Mouse (Mus musculus) forebrain, embryonic 11.5 days (tissue): Measurements from ENCODE around the gene Cryba4. TPM values are rescaled to one million over a fixed set of nuclear protein-coding genes. Genes with fewer than 3 reads are reported as not detected.

Experiments
- ATAC-seq: fragments of 200-750 bp; cut with Nextera tagmentation; replicated peaks from 2 replicates; pipeline ENCODE4 v1.8.0; 2017; ENCODE audit warnings: moderate TSS enrichment; ENCODE audit not compliant: low FRiP score
- DNase-seq: peaks from one replicate; pipeline ENCODE4 v3.0.0-alpha.2; 2017; ENCODE audit warnings: low spot score
- H3K27ac ChIP-seq: fragments of 300-500 bp; sonication (generic); 2 replicates; pipeline ENCODE4 v1.5.1; 2014; ENCODE audit warnings: low read depth, low read length
- H3K27me3 ChIP-seq: fragments of 300-500 bp; sonication (generic); 2 replicates; pipeline ENCODE4 v1.6.1; 2014; ENCODE audit warnings: mild to moderate bottlenecking, low read length, mixed read lengths; ENCODE audit not compliant: control insufficient read depth, insufficient read depth
- H3K36me3 ChIP-seq: fragments of 300-500 bp; sonication (generic); 2 replicates; pipeline ENCODE4 v1.6.1; 2014; ENCODE audit warnings: mild to moderate bottlenecking, low read length, moderate library complexity, mixed read lengths; ENCODE audit not compliant: control insufficient read depth, insufficient read depth
- H3K4me1 ChIP-seq: fragments of 300-500 bp; sonication (generic); replicated peaks from 2 replicates; pipeline ENCODE4 v1.6.1; 2014; ENCODE audit warnings: low read length, mixed read lengths; ENCODE audit not compliant: control insufficient read depth, insufficient read depth
- H3K4me2 ChIP-seq: fragments of 300-500 bp; sonication (generic); 2 replicates; pipeline ENCODE4 v1.6.1; 2014; ENCODE audit warnings: low read depth, mild to moderate bottlenecking, low read length, moderate library complexity, mixed read lengths; ENCODE audit not compliant: severe bottlenecking
- H3K4me3 ChIP-seq: fragments of 300-500 bp; sonication (generic); 2 replicates; pipeline ENCODE4 v1.5.1; 2014; ENCODE audit warnings: low read depth, low read length
- H3K9ac ChIP-seq: fragments of 300-500 bp; sonication (generic); 2 replicates; pipeline ENCODE4 v1.6.1; 2014; ENCODE audit warnings: low read length
- H3K9me3 ChIP-seq: fragments of 300-500 bp; sonication (generic); 2 replicates; pipeline ENCODE4 v1.6.1; 2016; ENCODE audit warnings: low read length, mixed read lengths; ENCODE audit not compliant: control insufficient read depth
- WGBS: fragments of 180-500 bp; shearing (Covaris S2); extraction: QIAGEN DNeasy Blood & Tissue Kit; methylation state at CpG from one replicate; pipeline ENCODE4 v1.1.7; 2014; 5-methylcytosine and 5-hydroxymethylcytosine counted together
- polyA plus RNA-seq: library from polyadenylated mRNA; unstranded; fragments of >200 nt; fragmentation: Nextera tagmentation; extraction: Ambion mirVana; gene quantifications from 2 replicates; pipeline ENCODE4 v1.2.1, GENCODE M21; 2014

Cryba4 gene
- polyA plus RNA-seq, 1 experiment from 2014 or later: 0.48 TPM

GRCm38 (mm10) chr5:112295564-112295963 lies 43.2 kb upstream of the Cryba4 start:
- 49% methylated on average over 8 of the region's 8 CpGs for WGBS
- no peak overlapping the region for H3K4me2 ChIP-seq
- no peaks in the 10 kb centered on the region; the same call in 1 of the 2 replicates for H3K4me1 ChIP-seq
- no peak for ATAC-seq
- DNase-seq: no peak
- H3K36me3 ChIP-seq: no peaks in the 10 kb centered on the region
- H3K27me3 ChIP-seq: no peaks in the 10 kb centered on the region
- H3K9me3 ChIP-seq: no peaks in the 10 kb centered on the region
- H3K27ac ChIP-seq: no peak overlapping the region
- H3K9ac ChIP-seq: no peak overlapping the region
- no peak overlapping the region for H3K4me3 ChIP-seq

GRCm38 (mm10) chr5:112295162-112295561 lies 42.8 kb upstream of the Cryba4 start:
- H3K4me3 ChIP-seq: no peak overlapping the region
- H3K9me3 ChIP-seq: no peaks in the 10 kb centered on the region
- no peaks in the 10 kb centered on the region for H3K27me3 ChIP-seq
- no peak overlapping the region for H3K27ac ChIP-seq
- H3K9ac ChIP-seq: no peak overlapping the region
- H3K4me1 ChIP-seq: no peaks in the 10 kb centered on the region; the same call in 1 of the 2 replicates
- ATAC-seq: no peak
- 34% methylated on average over 8 of the region's 8 CpGs for WGBS
- H3K36me3 ChIP-seq: no peaks in the 10 kb centered on the region
- H3K4me2 ChIP-seq: no peak overlapping the region
- no peak for DNase-seq

- ATAC-seq: no peak
- no peak for DNase-seq
- H3K36me3 ChIP-seq: no peaks in the 10 kb centered on the region
- 73% methylated on average over 4 of the region's 4 CpGs for WGBS
- H3K9ac ChIP-seq: no peak overlapping the region
- H3K27ac ChIP-seq: no peak overlapping the region
- no peaks in the 10 kb centered on the region for H3K27me3 ChIP-seq
- H3K4me1 ChIP-seq: no peaks in the 10 kb centered on the region; the same call in 1 of the 2 replicates
- no peak overlapping the region for H3K4me2 ChIP-seq
- H3K4me3 ChIP-seq: no peak overlapping the region
- no peaks in the 10 kb centered on the region for H3K9me3 ChIP-seq
Measured at GRCm38 (mm10) chr5:112294696-112295095, 42.4 kb upstream of the Cryba4 start.

GRCm38 (mm10) chr5:112293800-112294199 lies 41.5 kb upstream of the Cryba4 start:
- no peak overlapping the region for H3K9ac ChIP-seq
- no peaks in the 10 kb centered on the region for H3K27me3 ChIP-seq
- H3K36me3 ChIP-seq: no peaks in the 10 kb centered on the region
- no peak overlapping the region for H3K27ac ChIP-seq
- ATAC-seq (no peak), DNase-seq (no peak)
- 88% methylated on average over 2 of the region's 2 CpGs for WGBS
- no peak overlapping the region for H3K4me3 ChIP-seq
- H3K4me2 ChIP-seq: no peak overlapping the region
- no peaks in the 10 kb centered on the region for H3K9me3 ChIP-seq
- H3K4me1 ChIP-seq: no peaks in the 10 kb centered on the region; the same call in 1 of the 2 replicates

- Histone ChIP-seq H3K4me1 (no peaks in the 10 kb centered on the region; the same call in 1 of the 2 replicates), H3K9me3 (no peaks in the 10 kb centered on the region), H3K36me3 (no peaks in the 10 kb centered on the region), H3K4me3 (no peak overlapping the region), H3K27ac (no peak overlapping the region), H3K27me3 (no peaks in the 10 kb centered on the region), H3K4me2 (no peak overlapping the region), H3K9ac (no peak overlapping the region)
- no peak for DNase-seq
- ATAC-seq: no peak
- 87% methylated on average over 17 of the region's 17 CpGs for WGBS
Measured at GRCm38 (mm10) chr5:112292343-112292980, 40.1 kb upstream of the Cryba4 start.

GRCm38 (mm10) chr5:112291866-112292265 lies 39.5 kb upstream of the Cryba4 start:
- Histone ChIP-seq H3K9ac (no peak overlapping the region), H3K27ac (no peak overlapping the region), H3K4me3 (no peak overlapping the region), H3K27me3 (no peaks in the 10 kb centered on the region), H3K36me3 (no peaks in the 10 kb centered on the region), H3K4me2 (no peak overlapping the region), H3K4me1 (no peaks in the 10 kb centered on the region; the same call in 1 of the 2 replicates), H3K9me3 (no peaks in the 10 kb centered on the region)
- WGBS: 89% methylated on average over 5 of the region's 5 CpGs
- no peak for ATAC-seq
- DNase-seq: no peak

GRCm38 (mm10) chr5:112290536-112290880 lies 38.2 kb upstream of the Cryba4 start:
- DNase-seq: no peak
- no peak overlapping the region for H3K27ac ChIP-seq
- no peaks in the 10 kb centered on the region; the same call in 1 of the 2 replicates for H3K4me1 ChIP-seq
- 93% methylated on average over 8 of the region's 8 CpGs for WGBS
- no peak overlapping the region for H3K4me3 ChIP-seq
- no peak overlapping the region for H3K9ac ChIP-seq
- H3K27me3 ChIP-seq: no peaks in the 10 kb centered on the region
- no peaks in the 10 kb centered on the region for H3K9me3 ChIP-seq
- H3K4me2 ChIP-seq: no peak overlapping the region
- no peak for ATAC-seq
- no peaks in the 10 kb centered on the region for H3K36me3 ChIP-seq

GRCm38 (mm10) chr5:112289819-112290535 lies 37.7 kb upstream of the Cryba4 start:
- WGBS: 87% methylated on average over 16 of the region's 16 CpGs
- H3K4me2 ChIP-seq: no peak overlapping the region
- H3K4me1 ChIP-seq: no peaks in the 10 kb centered on the region; the same call in 1 of the 2 replicates
- H3K9me3 ChIP-seq: no peaks in the 10 kb centered on the region
- H3K27ac ChIP-seq: no peak overlapping the region
- H3K4me3 ChIP-seq: no peak overlapping the region
- no peak overlapping the region for H3K9ac ChIP-seq
- DNase-seq (no peak), ATAC-seq (no peak)
- no peaks in the 10 kb centered on the region for H3K27me3 ChIP-seq
- no peaks in the 10 kb centered on the region for H3K36me3 ChIP-seq

GRCm38 (mm10) chr5:112289236-112289635 lies 36.9 kb upstream of the Cryba4 start:
- DNase-seq (no peak), ATAC-seq (no peak)
- H3K4me3 ChIP-seq: no peak overlapping the region
- no peak overlapping the region for H3K9ac ChIP-seq
- H3K9me3 ChIP-seq: no peaks in the 10 kb centered on the region
- no peaks in the 10 kb centered on the region for H3K4me1 ChIP-seq
- H3K4me2 ChIP-seq: no peak overlapping the region
- no peak overlapping the region for H3K27ac ChIP-seq
- 80% methylated on average over 8 of the region's 8 CpGs for WGBS
- no peaks in the 10 kb centered on the region for H3K27me3 ChIP-seq
- no peaks in the 10 kb centered on the region for H3K36me3 ChIP-seq
